Mouse (Mus musculus) cerebellum, adult 9-11 months (tissue): Measurements from ENCODE around the gene Irf6.

Source experiments
- DNase-seq: peaks from one replicate; pipeline ENCODE4 v3.0.0; 2022

The Irf6 gene

GRCm38 (mm10) chr1:193203821-193204220 is 50.9 kb downstream of the Irf6 start:
- no peak for DNase-seq

- DNase-seq: no peak
These were observed 52.5 kb downstream of the Irf6 start for GRCm38 (mm10) chr1:193205431-193205830.

- DNase-seq: no peak
These were observed 54.6 kb downstream of the Irf6 start, which contains the start of gene Lamb3 for GRCm38 (mm10) chr1:193207503-193207902. TSS of gene Lamb3 (plus strand) at chr1:193207699.

- peak; percentile 26 for DNase-seq
These were observed 55.3 kb downstream of the Irf6 start for GRCm38 (mm10) chr1:193208178-193208577.

- no peak for DNase-seq
These were observed 58.5 kb downstream of the Irf6 start for GRCm38 (mm10) chr1:193211371-193211770.

GRCm38 (mm10) chr1:193214053-193214452 is 61.1 kb downstream of the Irf6 start:
- DNase-seq: no peak

- no peak for DNase-seq
These were observed 63.1 kb downstream of the Irf6 start for GRCm38 (mm10) chr1:193216000-193216399.

GRCm38 (mm10) chr1:193220408-193220807 is 67.5 kb downstream of the Irf6 start:
- DNase-seq: no peak
